Mouse (Mus musculus) granulocyte monocyte progenitor cell, adult 5-6 weeks (primary cell): ENCODE measurements around the gene Hnf1a. TPM values are rescaled to one million over a fixed set of nuclear protein-coding genes. Genes with fewer than 3 reads are reported as not detected.
"Not testable (repeated sequence)": the region's sequence is repeated elsewhere in the genome, so short reads cannot be mapped to it uniquely, and the experiment has no call there.

ENCODE experiments used
- ATAC-seq: replicated peaks from 2 replicates; pipeline ENCODE4 v1.8.0; 2016; ENCODE audit warnings: mild to moderate bottlenecking, moderate TSS enrichment, inconsistent platforms; ENCODE audit not compliant: poor library complexity, severe bottlenecking
- total RNA-seq, 2 experiments: library from RNA; stranded (forward) in 1 of 2; stranded (reverse) in 1 of 2; fragments of 200-712, 200-1000 nt in 1 of 2; fragments of >200 nt in 1 of 2; fragmentation: Nextera tagmentation in 1 of 2; gene quantifications; 2 replicates each; pipeline ENCODE4 v1.2.3; 2014 to 2017

Gene Hnf1a
- total RNA-seq, 2 experiments from 2014 or later, result not detected

- ATAC-seq, result no peak
Measured at GRCm38 (mm10) chr5:114949812-114950211, 21.1 kb downstream of the Hnf1a start.

GRCm38 (mm10) chr5:114949316-114949715 is 21.6 kb downstream of the Hnf1a start:
- no peak for ATAC-seq

DNA sequence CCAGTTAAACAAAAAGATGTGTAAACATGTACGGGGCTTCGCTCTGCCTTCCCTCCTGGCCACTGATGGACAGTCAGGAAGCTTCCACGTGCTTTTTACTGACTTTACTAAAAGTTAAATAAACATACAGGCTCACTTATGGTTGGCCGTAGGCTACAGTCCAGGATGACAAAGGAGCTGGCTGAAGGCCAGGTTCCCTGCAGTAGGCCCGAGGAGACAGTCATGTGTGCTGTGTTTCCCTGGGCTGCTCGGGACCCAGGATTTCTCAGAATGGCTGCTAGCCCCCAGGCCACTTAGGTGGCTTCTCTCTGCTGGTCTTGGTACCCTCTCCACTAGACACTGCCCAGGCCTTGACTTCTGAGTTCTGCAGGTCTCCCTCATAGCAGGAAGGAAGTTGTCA is 22.0 kb downstream of the Hnf1a start:
- no peak for ATAC-seq

GRCm38 (mm10) chr5:114945072-114945471 is 25.8 kb downstream of the Hnf1a start:
- no peak for ATAC-seq

GRCm38 (mm10) chr5:114942766-114943130 is 28.1 kb downstream of the Hnf1a start:
- ATAC-seq, result no peak

GRCm38 (mm10) chr5:114942074-114942765 is 28.7 kb downstream of the Hnf1a start, which contains the start of gene 2210016L21Rik:
Gene 2210016L21Rik, plus strand, starts transcription at chr5:114942158.
- ATAC-seq, result peak; percentile 99

GRCm38 (mm10) chr5:114941138-114941537 is 29.8 kb downstream of the Hnf1a start:
- ATAC-seq, result not testable (repeated sequence)

GRCm38 (mm10) chr5:114935838-114936237 is 35.1 kb downstream of the Hnf1a start:
- no peak for ATAC-seq

DNA sequence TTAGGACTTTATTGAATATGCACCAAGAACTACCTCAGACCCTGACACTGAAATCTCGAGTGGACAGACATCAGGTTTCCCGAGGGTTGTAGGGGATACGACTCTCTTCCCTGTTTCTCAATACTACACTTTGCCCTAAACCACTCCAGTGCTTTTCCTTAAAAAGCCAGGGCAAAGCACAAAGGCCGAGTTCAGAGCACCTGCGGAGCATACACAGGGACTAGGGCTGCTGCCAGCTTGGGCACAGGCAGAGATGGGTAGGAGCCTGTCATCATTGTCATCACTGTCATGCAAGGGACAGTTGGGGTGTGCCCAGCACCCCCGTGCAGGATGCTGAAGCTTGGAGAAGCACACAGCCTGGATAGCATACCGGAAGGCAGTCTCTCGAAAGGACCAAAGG is 37.7 kb downstream of the Hnf1a start:
- ATAC-seq, result no peak

DNA sequence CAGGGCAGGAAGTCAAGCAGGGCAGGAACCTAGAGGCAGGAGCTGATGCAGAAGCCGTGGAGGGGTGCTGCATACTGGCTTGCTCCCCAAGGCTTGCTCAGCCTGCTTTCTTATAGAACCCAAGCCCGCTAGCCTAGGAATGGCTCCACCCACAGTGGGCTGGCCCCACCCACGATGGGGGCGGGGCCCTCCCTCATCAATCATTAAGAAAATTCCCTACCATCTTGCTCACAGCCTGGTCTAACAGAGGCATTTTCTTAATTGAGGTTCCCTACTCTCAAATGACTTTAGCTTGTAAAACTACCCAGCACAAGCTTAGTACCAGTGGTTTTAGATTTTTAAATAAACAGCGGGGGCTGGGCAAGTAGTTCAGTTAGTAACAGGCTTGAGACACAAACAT is 39.3 kb downstream of the Hnf1a start:
- ATAC-seq, result no peak

- no peak for ATAC-seq
Measured at GRCm38 (mm10) chr5:114926753-114927152, 44.1 kb downstream of the Hnf1a start.

DNA sequence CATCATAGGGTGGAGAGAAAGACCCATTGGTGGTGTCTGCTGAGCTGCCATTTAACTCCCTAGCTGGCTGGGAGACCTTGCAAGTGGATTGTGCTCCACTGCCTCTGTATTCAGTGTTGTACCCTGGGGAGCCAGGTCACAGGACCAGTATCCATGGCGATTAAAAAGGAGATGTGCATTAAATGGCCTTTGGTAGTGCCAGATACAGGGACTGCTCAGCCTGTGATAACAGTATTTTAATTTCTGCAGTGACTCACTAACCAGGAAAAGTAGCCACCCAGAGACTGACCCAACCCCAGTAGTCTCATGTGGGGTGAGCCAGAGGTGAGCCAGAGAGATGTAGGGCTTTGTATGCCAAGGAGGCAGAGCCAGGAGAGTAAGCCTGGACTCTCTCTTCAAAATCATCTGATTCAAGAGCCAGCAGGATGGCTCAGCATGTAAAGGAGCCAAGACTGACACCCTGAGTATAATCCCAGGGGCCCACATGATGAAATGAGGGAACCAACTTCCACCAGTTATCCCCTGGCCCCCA is 44.7 kb downstream of the Hnf1a start:
- no peak for ATAC-seq

- ATAC-seq, result peak; percentile 33
Measured at GRCm38 (mm10) chr5:114922998-114923473, 47.9 kb downstream of the Hnf1a start, which contains the start of gene Oasl1. Gene Oasl1, plus strand, starts transcription at chr5:114923240.

- peak; percentile 25 for ATAC-seq
Measured at GRCm38 (mm10) chr5:114922366-114922731, 48.5 kb downstream of the Hnf1a start.

DNA sequence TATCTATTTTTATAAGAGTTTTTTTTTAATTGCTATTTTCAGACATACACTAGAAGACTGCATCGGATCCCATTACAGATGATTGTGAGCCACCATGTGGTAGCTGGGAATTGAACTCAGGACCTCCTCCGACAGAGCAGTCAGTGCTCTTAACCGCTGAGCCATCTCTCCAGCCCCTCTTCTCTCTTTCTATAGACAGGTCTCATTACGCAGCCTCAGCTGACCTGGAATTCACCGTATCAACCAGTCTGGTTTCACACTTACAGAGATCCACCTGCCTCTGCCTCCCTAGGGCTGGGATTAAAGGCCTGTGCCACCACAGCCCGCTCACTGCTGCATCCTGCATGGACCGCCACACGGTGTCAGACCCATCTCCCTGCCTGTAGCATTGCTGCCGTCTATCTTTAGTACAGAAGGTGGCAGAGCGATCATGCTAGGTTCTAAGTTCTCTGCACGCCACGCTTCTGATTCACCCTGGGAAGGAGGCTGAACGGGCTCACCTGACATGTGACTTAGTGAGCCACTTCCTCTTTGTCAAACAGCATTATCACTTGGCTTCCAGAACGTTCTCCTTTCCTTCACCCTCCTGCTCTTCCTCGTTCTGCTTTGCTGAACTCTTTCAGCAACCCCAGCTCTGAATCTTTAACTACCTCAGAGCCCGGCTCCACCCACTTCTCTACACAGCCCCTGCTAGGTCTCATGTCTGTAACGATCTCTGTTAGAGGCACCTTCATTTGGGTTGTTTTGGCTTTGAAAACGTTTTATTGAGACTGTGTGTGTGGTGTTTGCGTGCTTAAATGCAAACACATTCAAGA is 49.1 kb downstream of the Hnf1a start:
- ATAC-seq, result peak; percentile 88

DNA sequence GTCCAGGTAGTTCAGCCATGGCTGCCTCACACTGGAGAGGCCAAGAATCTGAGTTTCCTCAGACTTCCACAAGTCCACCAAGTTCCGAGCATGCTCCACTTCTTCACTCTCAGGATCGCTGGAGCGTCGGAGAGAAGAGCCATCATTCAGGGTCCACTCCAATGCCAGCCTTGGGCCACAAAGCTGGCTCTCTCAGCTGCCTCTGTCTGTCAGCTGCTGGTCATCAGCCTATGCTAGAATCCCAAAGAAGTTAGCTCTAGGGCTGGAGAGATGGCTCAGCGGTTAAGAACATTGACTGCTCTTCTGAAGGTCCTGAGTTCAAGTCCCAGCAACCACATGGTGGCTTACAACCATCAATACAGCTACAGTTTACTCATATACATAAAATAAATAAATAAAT is 53.5 kb downstream of the Hnf1a start:
- not testable (repeated sequence) for ATAC-seq

- peak; percentile 67 for ATAC-seq
Measured at GRCm38 (mm10) chr5:114916777-114917176, 54.1 kb downstream of the Hnf1a start.

GRCm38 (mm10) chr5:114915854-114916253 is 55.0 kb downstream of the Hnf1a start:
- ATAC-seq, result peak; percentile 58

DNA sequence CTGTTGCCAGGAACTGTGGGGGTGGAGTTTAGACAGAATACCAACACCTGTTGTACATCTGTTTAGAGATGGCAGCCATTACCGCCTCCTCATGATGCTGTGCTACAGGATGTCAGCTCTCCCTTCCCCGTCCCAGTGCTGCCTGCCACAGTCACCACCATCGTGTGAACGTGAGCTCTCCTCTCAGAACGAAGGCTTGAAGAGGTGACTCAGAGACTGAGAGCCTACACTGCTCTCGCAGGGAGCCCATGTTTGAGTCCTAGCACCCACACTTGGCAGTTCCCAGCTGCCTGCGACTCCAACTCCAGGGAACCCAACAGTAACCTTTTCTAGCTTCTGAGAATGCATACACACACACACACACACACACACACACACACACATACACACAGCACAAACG is 56.0 kb downstream of the Hnf1a start:
- no peak for ATAC-seq

GRCm38 (mm10) chr5:114913686-114914085 is 57.2 kb downstream of the Hnf1a start:
- no peak for ATAC-seq

- ATAC-seq, result no peak
Measured at GRCm38 (mm10) chr5:114908598-114909305, 62.1 kb downstream of the Hnf1a start.
